Mouse (Mus musculus) midbrain, embryonic 16.5 days (tissue): ENCODE data around the gene Gm11027. TPM values are rescaled to one million over a fixed set of nuclear protein-coding genes. Genes with fewer than 3 reads are reported as not detected.

Experiments used
- ATAC-seq: fragments of 200-750 bp; cut with Nextera tagmentation; 2 replicates; pipeline ENCODE4 v1.8.0; 2017; ENCODE audit warnings: moderate TSS enrichment
- H3K27ac ChIP-seq: fragments of 300-500 bp; sonication (generic); 2 replicates; pipeline ENCODE4 v1.5.1; 2014; ENCODE audit warnings: mild to moderate bottlenecking, low read length, mixed read lengths
- H3K27me3 ChIP-seq: fragments of 300-500 bp; sonication (generic); 2 replicates; pipeline ENCODE4 v1.6.1; 2014; ENCODE audit warnings: low read depth, low read length, mixed read lengths; ENCODE audit not compliant: control insufficient read depth, insufficient read depth
- H3K36me3 ChIP-seq: fragments of 300-500 bp; sonication (generic); 2 replicates; pipeline ENCODE4 v1.6.1; 2014; ENCODE audit warnings: mild to moderate bottlenecking, low read length, moderate library complexity, mixed read lengths; ENCODE audit not compliant: control insufficient read depth, insufficient read depth
- H3K4me1 ChIP-seq: fragments of 300-500 bp; sonication (generic); 2 replicates; pipeline ENCODE4 v1.6.1; 2014; ENCODE audit warnings: mild to moderate bottlenecking, low read length, mixed read lengths; ENCODE audit not compliant: control insufficient read depth, insufficient read depth
- H3K4me2 ChIP-seq: fragments of 300-500 bp; sonication (generic); 2 replicates; pipeline ENCODE4 v1.6.1; 2014; ENCODE audit warnings: mild to moderate bottlenecking, low read length, mixed read lengths
- H3K4me3 ChIP-seq: fragments of 300-500 bp; sonication (generic); 2 replicates; pipeline ENCODE4 v1.5.1; 2014; ENCODE audit warnings: low read depth, mild to moderate bottlenecking, low read length, moderate library complexity, mixed read lengths
- H3K9ac ChIP-seq: fragments of 300-500 bp; sonication (generic); 2 replicates; pipeline ENCODE4 v1.6.1; 2014; ENCODE audit warnings: low read depth, low read length, mixed read lengths
- H3K9me3 ChIP-seq: fragments of 300-500 bp; sonication (generic); replicated peaks from 2 replicates; pipeline ENCODE4 v1.6.1; 2014; ENCODE audit warnings: mild to moderate bottlenecking, low read length, mixed read lengths; ENCODE audit not compliant: control insufficient read depth, poor library complexity, severe bottlenecking
- WGBS: fragments of 180-500 bp; shearing (Covaris S2); extraction: QIAGEN DNeasy Blood & Tissue Kit; methylation state at CpG from one replicate; pipeline ENCODE4 v1.1.7; 2014; 5-methylcytosine and 5-hydroxymethylcytosine counted together
- microRNA-seq: library from miRNA; unstranded; fragments of <30 nt; microRNA quantifications from one replicate; pipeline ENCODE4, GENCODE M21; 2017
- polyA plus RNA-seq: library from polyadenylated mRNA; unstranded; fragments of >200 nt; fragmentation: Nextera tagmentation; extraction: Ambion mirVana; gene quantifications from 2 replicates; pipeline ENCODE4 v1.2.1, GENCODE M21; 2015

Gene Gm11027
- polyA plus RNA-seq, 1 experiment from 2014 or later, result not detected

DNA sequence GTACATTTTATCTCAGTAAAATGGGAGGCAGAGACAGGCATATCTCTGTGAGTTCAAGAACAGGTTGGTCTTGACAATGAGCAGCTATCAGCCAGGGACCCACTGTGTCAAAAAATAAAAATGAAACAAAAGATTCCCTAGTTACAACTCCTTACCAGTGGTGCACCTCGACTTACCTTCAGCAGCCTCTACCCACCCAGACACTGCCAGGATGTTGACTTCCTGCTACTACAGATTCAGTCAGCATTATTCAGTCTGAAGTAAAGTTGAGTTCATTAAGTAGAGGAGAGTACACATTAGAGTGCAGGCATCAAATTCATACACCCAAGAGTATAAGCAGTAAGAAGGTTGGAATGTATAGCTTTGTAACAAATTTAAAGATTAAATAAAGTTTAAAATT is 38.6 kb downstream of the Gm11027 start:
- no peak overlapping the region for H3K27ac ChIP-seq
- H3K9me3 ChIP-seq, result no peaks in the 10 kb centered on the region
- ATAC-seq, result no peak
- no peaks in the 10 kb centered on the region for H3K4me1 ChIP-seq
- no peaks in the 10 kb centered on the region for H3K36me3 ChIP-seq
- H3K9ac ChIP-seq, result no peak overlapping the region
- 94% methylated on average over 1 of the region's 1 CpGs for WGBS
- H3K4me3 ChIP-seq, result no peak overlapping the region
- H3K27me3 ChIP-seq, result no peaks in the 10 kb centered on the region
- no peak overlapping the region for H3K4me2 ChIP-seq

DNA sequence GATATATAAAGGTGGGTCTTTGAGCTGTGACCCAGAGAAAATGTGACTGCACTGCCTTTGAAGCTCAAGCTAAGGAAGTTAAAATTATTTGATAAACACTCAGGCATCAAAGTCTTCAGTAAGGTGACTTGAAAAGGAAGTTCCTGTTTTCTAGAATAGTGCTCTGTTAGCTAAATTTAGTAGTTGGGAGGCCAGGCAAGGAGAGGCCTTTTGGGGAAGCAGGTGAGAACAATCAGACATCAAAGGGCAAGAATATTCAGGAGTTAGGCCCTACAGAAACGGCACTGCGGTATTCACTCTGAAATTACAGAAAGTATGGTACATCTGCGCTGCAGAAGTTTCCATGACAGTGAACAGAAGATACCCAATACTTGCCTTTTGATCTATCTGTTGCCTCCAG is 40.3 kb downstream of the Gm11027 start:
- WGBS, result 90% methylated on average over 3 of the region's 3 CpGs
- H3K27ac ChIP-seq, result no peak overlapping the region
- H3K4me2 ChIP-seq, result no peak overlapping the region
- no peaks in the 10 kb centered on the region for H3K4me1 ChIP-seq
- H3K36me3 ChIP-seq, result no peaks in the 10 kb centered on the region
- no peaks in the 10 kb centered on the region for H3K27me3 ChIP-seq
- H3K9ac ChIP-seq, result no peak overlapping the region
- ATAC-seq, result no peak
- H3K4me3 ChIP-seq, result no peak overlapping the region
- H3K9me3 ChIP-seq, result no peaks in the 10 kb centered on the region

DNA sequence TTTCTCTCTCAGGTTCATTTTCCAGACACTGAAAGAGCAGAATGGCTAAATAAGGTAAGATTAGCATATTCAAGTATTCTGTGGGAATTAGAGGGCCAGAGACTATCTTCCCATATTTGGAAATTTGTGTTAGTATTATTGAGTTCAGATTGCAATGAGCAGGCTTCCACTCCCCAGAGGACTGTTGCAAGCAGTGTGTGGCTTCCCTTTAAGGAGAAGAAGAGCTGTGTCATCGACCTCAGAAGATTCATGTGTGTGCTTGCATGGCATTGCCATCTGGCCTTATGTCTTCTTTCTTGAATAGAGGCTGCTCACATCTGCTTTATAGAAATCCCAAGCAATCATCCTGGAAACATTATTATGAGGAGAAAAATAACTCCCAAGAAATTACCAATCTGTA is 42.6 kb downstream of the Gm11027 start:
- no peak overlapping the region for H3K9ac ChIP-seq
- 0 out of 2 replicates have a peak, but pooled peaks cover 3% of the 10 kb centered on the region for H3K36me3 ChIP-seq
- WGBS, result 89% methylated on average over 1 of the region's 1 CpGs
- no peaks in the 10 kb centered on the region for H3K4me1 ChIP-seq
- H3K4me2 ChIP-seq, result no peak overlapping the region
- no peak for ATAC-seq
- H3K27me3 ChIP-seq, result no peaks in the 10 kb centered on the region
- H3K27ac ChIP-seq, result no peak overlapping the region
- no peak overlapping the region for H3K4me3 ChIP-seq
- H3K9me3 ChIP-seq, result no peaks in the 10 kb centered on the region

Small RNAs within 50 kb of the gene (microRNA-seq; reads per million reads assigned to microRNA genes)
- gene Gm23190, result not detected

Other genes with a start within 250 kb of the Gm11027 start
- gene Zfp386, start 227.7 kb upstream of the Gm11027 start, polyA plus RNA-seq, result 55.0 and 57.7 TPM in 2 replicates
- 0.61 and 1.3 TPM in 2 replicates for gene Vipr2, start 197.7 kb upstream of the Gm11027 start, polyA plus RNA-seq
- 20.8 and 21.1 TPM in 2 replicates for gene Wdr60, start 12.4 kb upstream of the Gm11027 start, polyA plus RNA-seq
- gene Esyt2, start 5.8 kb downstream of the Gm11027 start, polyA plus RNA-seq, result 12.0 and 12.1 TPM in 2 replicates
- 6.2 and 8.9 TPM in 2 replicates for gene Ncapg2, start 130.0 kb downstream of the Gm11027 start, polyA plus RNA-seq
- 15.6 and 17.6 TPM in 2 replicates for gene Ptprn2, start 210.3 kb downstream of the Gm11027 start, polyA plus RNA-seq